In the genomic region with DNA sequence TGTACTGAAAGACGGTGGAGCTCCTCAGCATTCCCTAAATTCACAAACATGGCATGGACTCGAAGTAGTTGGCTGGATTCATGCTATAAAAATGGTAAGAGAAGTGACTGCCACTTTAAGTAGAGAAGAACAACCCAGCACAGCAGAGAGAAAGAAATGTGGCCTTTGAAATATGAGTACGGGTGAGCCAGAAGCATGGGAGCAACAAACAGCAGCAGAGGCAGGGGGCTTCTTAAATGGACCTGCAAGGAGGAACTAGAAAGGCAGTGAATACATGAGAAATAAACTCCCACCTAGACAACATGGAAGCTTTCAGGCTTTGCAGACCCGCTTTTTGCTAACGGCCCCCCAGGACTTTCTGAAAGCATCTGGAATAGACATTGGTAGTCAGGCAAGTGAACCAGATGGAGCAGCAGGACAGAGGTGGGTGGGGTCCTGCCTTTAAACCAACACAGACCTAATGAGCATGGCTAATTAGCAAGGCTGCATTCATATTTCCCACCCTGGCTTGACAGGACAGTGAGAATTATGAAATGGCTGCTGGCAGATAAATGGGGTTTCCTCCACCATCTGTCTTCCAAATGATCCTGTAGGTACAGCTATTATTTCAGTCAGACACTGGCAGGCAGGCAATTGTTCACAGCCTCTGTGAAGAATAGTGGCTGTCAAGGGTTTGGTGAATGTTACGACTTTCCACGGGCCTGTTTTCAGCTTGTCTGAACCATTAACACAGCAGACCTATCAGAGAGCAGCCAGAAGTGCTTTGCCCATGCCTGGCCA, we compare ENCODE assay signal across 12 mouse cellular contexts.
A peak's percentile ranks its signal among the peaks of the same experiment; 100 is the strongest.
DNase-seq lines count a peak whose midpoint lies in the region; ATAC-seq lines count a peak whose summit lies in the region.
"Had no signal": no experiment of that assay in that cellular context is flagged by ENCODE, and none has a peak within 500 bp of the region (broad histone marks: within the 10 kb centered on the region; RNA-seq: fewer than 3 reads in every experiment).

No protein-coding gene starts in this region.

- ATAC-seq in common myeloid progenitor, adult 5-6 weeks (replicated peaks; ENCODE audit: low read depth, poor library complexity, severe bottlenecking) = 0 out of 2 replicates have a peak, but pooled peaks have one; percentile 15
- peak; percentile 88 for ATAC-seq in hindbrain, embryonic 13.5 days (ENCODE audit: low FRiP score)
- ATAC-seq in midbrain, embryonic 13.5 days = peak; percentile 89
- ATAC-seq in megakaryocyte, adult 5-6 weeks (ENCODE audit: poor library complexity, severe bottlenecking) = no peak
- no peak for ATAC-seq in erythroid progenitor cell, adult 5-6 weeks (replicated peaks; ENCODE audit: low FRiP score, poor library complexity, severe bottlenecking)
- ATAC-seq: intestine, embryonic 16.5 days; liver, embryonic 12.5 days had no signal

- peak overlapping the region; percentile 70 for H3K27ac ChIP-seq in hindbrain, embryonic 13.5 days
- peak overlapping the region; percentile 31; the same call in 1 of the 2 replicates for H3K27ac ChIP-seq in midbrain, embryonic 13.5 days
- H3K27ac ChIP-seq: liver, embryonic 12.5 days had no signal

- peak; percentile 60 for DNase-seq in embryo, embryonic 11 days
- DNase-seq in heart, adult 11 months = no peak
- no peak for DNase-seq in urinary bladder, postnatal 10 days (ENCODE audit: low spot score)
- DNase-seq: cerebellum, adult 9-11 months had no signal

- H3K9ac ChIP-seq in hindbrain, embryonic 13.5 days = no peak overlapping the region
- H3K9ac ChIP-seq in midbrain, embryonic 13.5 days (replicated peaks) = no peak overlapping the region
- H3K9ac ChIP-seq: liver, embryonic 12.5 days had no signal

- no peak overlapping the region for H3K4me3 ChIP-seq in hindbrain, embryonic 13.5 days
- H3K4me3 ChIP-seq in midbrain, embryonic 13.5 days (replicated peaks) = no peak overlapping the region
- H3K4me3 ChIP-seq: liver, embryonic 12.5 days had no signal

- H3K27me3 ChIP-seq in hindbrain, embryonic 13.5 days = no peaks in the 10 kb centered on the region
- no peaks in the 10 kb centered on the region for H3K27me3 ChIP-seq in midbrain, embryonic 13.5 days
- H3K27me3 ChIP-seq: liver, embryonic 12.5 days had no signal

- peaks cover 16% of the 10 kb centered on the region for H3K4me1 ChIP-seq in hindbrain, embryonic 13.5 days (replicated peaks)
- peaks cover 10% of the 10 kb centered on the region for H3K4me1 ChIP-seq in midbrain, embryonic 13.5 days (replicated peaks)
- H3K4me1 ChIP-seq: liver, embryonic 12.5 days had no signal

- no peaks in the 10 kb centered on the region for H3K36me3 ChIP-seq in hindbrain, embryonic 13.5 days
- no peaks in the 10 kb centered on the region for H3K36me3 ChIP-seq in midbrain, embryonic 13.5 days
- H3K36me3 ChIP-seq: G1E; liver, embryonic 12.5 days had no signal

- 23% methylated on average over 7 of the region's 7 CpGs for WGBS in hindbrain, embryonic 13.5 days
- 37% methylated on average over 7 of the region's 7 CpGs for WGBS in midbrain, embryonic 13.5 days

- peak overlapping the region; percentile 23; the same call in 1 of the 2 replicates for H3K4me2 ChIP-seq in hindbrain, embryonic 13.5 days
- H3K4me2 ChIP-seq in midbrain, embryonic 13.5 days (replicated peaks) = no peak overlapping the region
- H3K4me2 ChIP-seq: liver, embryonic 12.5 days had no signal

- no peaks in the 10 kb centered on the region for H3K9me3 ChIP-seq in hindbrain, embryonic 13.5 days
- H3K9me3 ChIP-seq in midbrain, embryonic 13.5 days = no peaks in the 10 kb centered on the region
- H3K9me3 ChIP-seq: liver, embryonic 12.5 days had no signal

Comparison
In these comparisons a context has a peak if more than half of its experiments do, and no peak if none do; other contexts are left out.
1. ATAC-seq: peak in common myeloid progenitor, adult 5-6 weeks (single experiment), hindbrain, embryonic 13.5 days (single experiment) and midbrain, embryonic 13.5 days (single experiment); none in megakaryocyte, adult 5-6 weeks (single experiment) and erythroid progenitor cell, adult 5-6 weeks (single experiment).